Mouse (Mus musculus) colon, adult 2 months (tissue): ENCODE data around the gene Gab1. TPM values are rescaled to one million over a fixed set of nuclear protein-coding genes. Genes with fewer than 3 reads are reported as not detected.

Experiments used
- polyA plus RNA-seq: library from polyadenylated mRNA; depleted of rRNA; stranded (reverse); fragments of >200 nt; gene quantifications from 2 replicates; pipeline ENCODE4 v1.2.3, GENCODE M21; 2012; rRNA removed

Gene Gab1
- 14.6 and 15.3 TPM in 2 replicates for polyA plus RNA-seq

DNA sequence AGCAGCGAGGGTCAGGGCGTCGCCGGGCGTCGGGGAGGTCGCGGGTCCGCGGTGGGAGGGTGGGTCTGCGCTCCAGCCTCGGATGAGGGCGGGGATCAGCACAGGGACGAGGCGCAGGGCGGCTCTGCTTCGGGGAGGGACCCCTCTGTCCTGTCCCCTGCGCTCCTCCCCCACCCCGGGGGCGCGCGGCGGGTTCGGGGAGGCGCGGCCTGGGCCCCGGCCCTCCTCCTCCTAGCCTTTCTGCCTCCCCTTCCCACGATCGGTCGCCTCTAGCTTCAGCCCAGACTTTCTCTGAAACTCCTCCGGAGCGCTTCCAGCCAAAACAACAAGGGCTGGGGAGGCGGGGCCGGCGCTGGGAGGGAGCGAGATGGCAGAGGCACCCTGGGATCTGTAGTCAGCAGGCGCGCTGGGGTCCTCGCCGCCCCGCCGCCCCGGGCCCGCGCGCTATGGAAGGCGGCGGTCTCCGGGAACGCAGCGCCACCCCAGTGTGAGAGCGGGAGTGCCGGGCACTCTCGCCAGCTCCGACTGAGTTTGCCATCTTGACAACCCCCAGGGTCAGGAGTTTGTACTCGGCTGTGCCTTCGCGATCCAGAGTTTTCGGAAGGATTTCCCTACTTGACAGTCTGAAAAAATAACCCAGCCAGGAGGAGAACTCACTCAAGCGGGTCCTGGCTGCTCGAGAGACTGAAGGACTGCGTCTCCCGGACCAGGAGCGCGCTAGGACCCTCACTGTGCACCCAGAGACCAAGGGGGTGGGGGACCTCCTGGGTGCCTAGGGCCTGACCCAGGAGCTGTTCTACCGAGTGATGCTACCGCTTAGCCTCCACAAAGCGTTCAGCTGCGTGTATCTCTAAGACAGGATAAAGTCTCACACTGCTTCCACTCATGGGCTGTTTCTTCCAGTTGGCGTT lies at the start of gene Gab1:
TSS of gene Gab1 (minus strand) at position 324 of the 911 bp plus-strand sequence.

DNA sequence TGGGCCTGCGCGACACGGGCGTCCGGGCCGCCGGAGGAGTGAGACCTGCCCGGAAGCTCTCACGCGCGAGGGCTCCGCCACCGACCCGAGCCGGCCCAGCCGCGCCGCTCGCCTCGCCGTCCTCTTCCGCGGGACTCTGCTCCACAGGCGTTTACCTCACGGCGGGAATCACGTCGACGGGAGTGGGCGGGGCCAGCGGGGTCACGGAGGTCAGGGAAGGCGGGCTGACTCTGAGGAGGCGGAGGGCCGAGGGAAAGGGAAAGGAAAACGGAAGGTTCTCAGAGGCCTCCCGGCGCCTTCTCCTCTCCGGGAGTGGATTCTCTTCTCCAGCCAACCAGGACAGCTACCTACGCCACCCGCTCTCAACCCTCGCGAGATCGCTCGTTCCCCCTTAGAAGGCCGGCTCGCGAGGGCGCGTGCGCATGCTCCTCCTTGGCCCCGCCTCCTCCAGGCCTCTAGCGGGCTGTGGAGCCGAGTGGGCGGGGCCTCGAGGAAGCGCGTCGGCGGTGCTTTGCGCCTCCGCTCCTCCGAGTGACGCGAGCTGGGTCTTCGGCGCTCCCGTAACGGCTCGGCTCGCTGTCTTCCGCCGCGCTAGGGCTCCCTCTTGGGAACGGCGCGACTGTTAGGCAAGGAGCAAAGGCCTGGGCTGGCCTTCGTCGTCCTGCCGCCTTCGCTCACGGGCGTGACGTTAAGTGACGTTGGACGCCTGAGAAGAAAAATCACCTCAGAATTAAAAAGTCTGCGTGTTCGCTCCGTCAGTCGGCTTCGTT lies 141.0 kb downstream of the Gab1 start, which contains the start of gene Smarca5:
TSS of gene Smarca5 (minus strand) at position 343 of the 770 bp plus-strand sequence.

Other genes with a start within 250 kb of the Gab1 start
- 11.2 and 11.8 TPM in 2 replicates for gene Smarca5, start 141.0 kb downstream of the Gab1 start, polyA plus RNA-seq
- gene Usp38, start 134.4 kb upstream of the Gab1 start, polyA plus RNA-seq = 11.9 and 12.2 TPM in 2 replicates